Mouse (Mus musculus): ENCODE measurements around the gene Rnf186. TPM values are rescaled to one million over a fixed set of nuclear protein-coding genes. Genes with fewer than 3 reads are reported as not detected.
A peak's percentile ranks its signal among the peaks of the same experiment; 100 is the strongest.
"Not testable (repeated sequence)": the region's sequence is repeated elsewhere in the genome, so short reads cannot be mapped to it uniquely, and the experiment has no call there.

The Rnf186 gene
- polyA plus RNA-seq, 1 experiment = 74.5 TPM

GRCm38 (mm10) chr4:138968772-138969556 is 2.1 kb downstream of the Rnf186 start:
- peaks cover 3% of the 10 kb centered on the region; the same call in 1 of the 2 replicates for H3K4me1 ChIP-seq (ENCODE audit: control insufficient read depth, insufficient read depth, low read length)
- no peak for DNase-seq
- TF ChIP-seq POLR2A (IDR thresholded peaks at IDR 0.05; ENCODE audit: borderline replicate concordance, extremely low read depth, low read depth, low read length) = no peak
- no peak for TF ChIP-seq CTCF (IDR thresholded peaks at IDR 0.05; ENCODE audit: insufficient read depth, low read length)
- 56% methylated on average over 16 of the region's 16 CpGs for WGBS
- H3K4me3 ChIP-seq (replicated peaks; ENCODE audit: extremely low read depth, low read depth, low read length) = peak overlapping the region; percentile 69

- DNase-seq = no peak
- H3K4me1 ChIP-seq (ENCODE audit: control insufficient read depth, insufficient read depth, low read length) = peaks cover 3% of the 10 kb centered on the region; the same call in 1 of the 2 replicates
- 24% methylated on average over 9 of the region's 9 CpGs for WGBS
- peak overlapping the region; percentile 1 for H3K4me3 ChIP-seq (replicated peaks; ENCODE audit: extremely low read depth, low read depth, low read length)
- TF ChIP-seq CTCF (IDR thresholded peaks at IDR 0.05; ENCODE audit: insufficient read depth, low read length) (no peak), POLR2A (IDR thresholded peaks at IDR 0.05; ENCODE audit: borderline replicate concordance, extremely low read depth, low read depth, low read length) (no peak; the same call in 1 of the 2 replicates)
Observed at GRCm38 (mm10) chr4:138969736-138970135, 2.8 kb downstream of the Rnf186 start.

GRCm38 (mm10) chr4:138971371-138971770 is 4.5 kb downstream of the Rnf186 start:
- Histone ChIP-seq H3K4me3 (replicated peaks; ENCODE audit: extremely low read depth, low read depth, low read length) (no peak overlapping the region), H3K4me1 (ENCODE audit: control insufficient read depth, insufficient read depth, low read length) (peaks cover 5% of the 10 kb centered on the region; the same call in 1 of the 2 replicates)
- WGBS = 92% methylated on average over 6 of the region's 6 CpGs
- TF ChIP-seq CTCF (IDR thresholded peaks at IDR 0.05; ENCODE audit: insufficient read depth, low read length) = no peak
- DNase-seq = no peak

- H3K4me1 ChIP-seq (ENCODE audit: control insufficient read depth, insufficient read depth, low read length) = peaks cover 5% of the 10 kb centered on the region; the same call in 1 of the 2 replicates
- peak; percentile 74 for DNase-seq
- peak overlapping the region; percentile 72 for H3K4me3 ChIP-seq (replicated peaks; ENCODE audit: extremely low read depth, low read depth, low read length)
- TF ChIP-seq CTCF (IDR thresholded peaks at IDR 0.05; ENCODE audit: insufficient read depth, low read length) (0 out of 2 replicates have a peak, but pooled peaks have one; percentile 17), POLR2A (IDR thresholded peaks at IDR 0.05; ENCODE audit: borderline replicate concordance, extremely low read depth, low read depth, low read length) (peak; percentile 94; the same call in 1 of the 2 replicates)
- 5% methylated on average over 20 of the region's 20 CpGs for WGBS
Observed at GRCm38 (mm10) chr4:138972139-138972826, 5.4 kb downstream of the Rnf186 start.

- DNase-seq = peak; percentile 84
- TF ChIP-seq CTCF (IDR thresholded peaks at IDR 0.05; ENCODE audit: insufficient read depth, low read length) = no peak
- TF ChIP-seq POLR2A (IDR thresholded peaks at IDR 0.05; ENCODE audit: borderline replicate concordance, extremely low read depth, low read depth, low read length) = peak; percentile 88; the same call in 1 of the 2 replicates
- WGBS = under 1% methylated on average over 60 of the region's 60 CpGs
- peak within 1 kb of the TSS; percentile 72 for H3K4me3 ChIP-seq (replicated peaks; ENCODE audit: extremely low read depth, low read depth, low read length)
- peaks cover 5% of the 10 kb centered on the region; the same call in 1 of the 2 replicates for H3K4me1 ChIP-seq (ENCODE audit: control insufficient read depth, insufficient read depth, low read length)
Observed at GRCm38 (mm10) chr4:138972827-138973718, 6.2 kb downstream of the Rnf186 start, which contains the start of gene Tmco4. Gene Tmco4 (plus strand): TSS chr4:138972888.

GRCm38 (mm10) chr4:138973719-138974115 is 6.8 kb downstream of the Rnf186 start:
- WGBS = 63% methylated on average over 3 of the region's 3 CpGs
- no peak for TF ChIP-seq POLR2A (IDR thresholded peaks at IDR 0.05; ENCODE audit: borderline replicate concordance, extremely low read depth, low read depth, low read length)
- TF ChIP-seq CTCF (IDR thresholded peaks at IDR 0.05; ENCODE audit: insufficient read depth, low read length) = no peak
- DNase-seq = no peak
- H3K4me3 ChIP-seq (replicated peaks; ENCODE audit: extremely low read depth, low read depth, low read length) = peak overlapping the region; percentile 72
- peaks cover 5% of the 10 kb centered on the region; the same call in 1 of the 2 replicates for H3K4me1 ChIP-seq (ENCODE audit: control insufficient read depth, insufficient read depth, low read length)

GRCm38 (mm10) chr4:138974540-138974939 is 7.6 kb downstream of the Rnf186 start:
- not testable (repeated sequence) for H3K4me1 ChIP-seq (ENCODE audit: control insufficient read depth, insufficient read depth, low read length); DNase-seq; H3K4me3 ChIP-seq (replicated peaks; ENCODE audit: extremely low read depth, low read depth, low read length)
- WGBS = 87% methylated on average over 2 of the region's 2 CpGs

- peaks cover 5% of the 10 kb centered on the region; the same call in 1 of the 2 replicates for H3K4me1 ChIP-seq (ENCODE audit: control insufficient read depth, insufficient read depth, low read length)
- H3K4me3 ChIP-seq (replicated peaks; ENCODE audit: extremely low read depth, low read depth, low read length) = no peak overlapping the region
- TF ChIP-seq POLR2A (IDR thresholded peaks at IDR 0.05; ENCODE audit: borderline replicate concordance, extremely low read depth, low read depth, low read length) = no peak
- TF ChIP-seq CTCF (IDR thresholded peaks at IDR 0.05; ENCODE audit: insufficient read depth, low read length) = no peak
- no peak for DNase-seq
- WGBS = 39% methylated on average over 3 of the region's 3 CpGs
Observed at GRCm38 (mm10) chr4:138975194-138975593, 8.3 kb downstream of the Rnf186 start.

GRCm38 (mm10) chr4:138976046-138976445 is 9.1 kb downstream of the Rnf186 start:
- peaks cover 5% of the 10 kb centered on the region; the same call in 1 of the 2 replicates for H3K4me1 ChIP-seq (ENCODE audit: control insufficient read depth, insufficient read depth, low read length)
- no peak for DNase-seq
- 36% methylated on average over 6 of the region's 6 CpGs for WGBS
- H3K4me3 ChIP-seq (replicated peaks; ENCODE audit: extremely low read depth, low read depth, low read length) = no peak overlapping the region
- TF ChIP-seq POLR2A (IDR thresholded peaks at IDR 0.05; ENCODE audit: borderline replicate concordance, extremely low read depth, low read depth, low read length) = no peak
- no peak for TF ChIP-seq CTCF (IDR thresholded peaks at IDR 0.05; ENCODE audit: insufficient read depth, low read length)
